Mouse (Mus musculus) gastrocnemius, postnatal 14 days (tissue): Measurements from ENCODE around the gene Dgka. TPM values are rescaled to one million over a fixed set of nuclear protein-coding genes. Genes with fewer than 3 reads are reported as not detected.

ENCODE experiments used
- DNase-seq: peaks from one replicate; pipeline ENCODE4 v3.0.0; 2021; ENCODE audit warnings: mixed read lengths
- intact Hi-C: fragments of 180-260 bp; cut with DNase I; formaldehyde crosslinking; loops from one replicate; pipeline ENCODE4 v1.15.1; 2025; ENCODE audit warnings: low total_unique reads
- total RNA-seq, 2 experiments: library from RNA; stranded (reverse); gene quantifications; 2 replicates each; pipeline ENCODE4 v1.2.3; 2021

Gene Dgka
- total RNA-seq, 2 experiments from 2014 or later = 8.3 to 10.8 TPM

GRCm38 (mm10) chr10:128695992-128696807 is 48.5 kb downstream of the Dgka start, which contains the start of gene Rab5b:
TSS of gene Rab5b (minus strand) at chr10:128696264.
- DNase-seq = peak; percentile 98
- intact Hi-C loops = no loop called here

GRCm38 (mm10) chr10:128695411-128695991 is 49.2 kb downstream of the Dgka start:
- intact Hi-C loops = no loop called here

DNA sequence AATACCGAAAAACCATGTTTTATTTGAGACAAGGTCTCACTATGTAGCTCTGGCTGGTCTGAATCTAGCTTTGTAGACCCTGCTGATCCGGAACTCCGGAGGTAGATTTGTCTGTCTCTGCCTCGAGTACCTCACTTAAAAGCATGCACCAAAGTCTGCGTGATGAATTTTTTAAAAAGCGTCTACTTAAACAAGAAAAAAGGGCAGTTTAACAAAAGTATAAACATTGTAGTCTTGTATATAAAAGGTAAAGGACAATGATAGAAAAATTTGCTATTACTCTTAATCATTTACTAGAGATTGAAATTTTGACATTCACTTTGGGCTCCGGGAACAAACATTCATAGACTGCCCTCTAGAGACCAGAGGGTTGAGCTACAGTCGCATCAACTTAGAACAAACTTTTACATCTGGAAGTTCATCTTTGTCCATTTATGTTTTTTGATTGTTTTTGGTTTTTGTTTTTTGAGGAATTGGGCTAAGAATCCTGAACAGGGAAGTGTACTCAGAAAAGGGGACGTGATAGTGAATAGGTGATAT is 70.1 kb downstream of the Dgka start:
- intact Hi-C loops = loop anchor here (5.0 to 10.0 kb wide), 2 partner anchors 42 to 110 kb away; partner anchors contain the start of gene Pa2g4
- DNase-seq = no peak

More at GRCm38 (mm10) chr10:128695411-128695991, 49.2 kb downstream of the Dgka start:
- peak; percentile 68 for DNase-seq

- DNase-seq = peak; percentile 81
- intact Hi-C loops = loop anchor here (5.0 to 10.0 kb wide), 2 partner anchors 42 to 109 kb away; partner anchors contain the start of gene Pa2g4
Measured at GRCm38 (mm10) chr10:128673763-128674468, 70.7 kb downstream of the Dgka start, which contains the start of gene Suox. TSS of gene Suox (minus strand) at chr10:128674073.

DNA sequence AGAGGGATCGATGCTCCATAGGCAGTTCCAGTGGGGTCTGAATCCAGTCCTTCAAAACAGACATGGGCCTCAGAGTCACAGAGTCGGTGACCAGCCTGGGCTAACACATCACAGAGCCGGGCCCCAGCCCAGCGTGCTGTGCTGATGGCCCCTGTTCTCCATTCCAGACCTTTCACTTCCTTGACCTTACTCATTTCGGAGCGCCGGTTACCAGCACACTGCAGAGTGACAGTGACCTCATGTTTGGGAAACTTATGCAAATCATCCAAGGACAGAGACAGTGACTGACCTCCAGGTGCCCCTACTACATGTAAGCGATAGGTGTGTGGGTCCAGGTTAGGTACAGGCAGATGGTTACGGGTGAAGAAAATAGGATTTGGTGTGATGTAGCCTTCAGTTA is 73.5 kb downstream of the Dgka start:
- DNase-seq = no peak
- intact Hi-C loops = loop anchor here (5.0 to 10.0 kb wide), 2 partner anchors 39 to 106 kb away; partner anchors contain the start of gene Pa2g4

Other genes starting within 250 kb of the Dgka start
- gene Myl6b, start 246.2 kb downstream of the Dgka start, total RNA-seq = 100 to 1,000 TPM in 1 of 2 experiments, 10 to 100 TPM in 1; 54.6 to 180 TPM
- gene Esyt1, start 219.0 kb downstream of the Dgka start, total RNA-seq = 10 to 100 TPM; 21.6 to 24.0 TPM
- 1 to 10 TPM; 5.0 to 6.4 TPM for gene Zc3h10, start 197.1 kb downstream of the Dgka start, total RNA-seq
- 1,000 to 10,000 TPM; 1,413 to 1,625 TPM for gene Rpl41, start 195.6 kb downstream of the Dgka start, total RNA-seq
- gene Pa2g4, start 178.9 kb downstream of the Dgka start, total RNA-seq = 10 to 100 TPM; 50.2 to 54.0 TPM
- 1 to 10 TPM; 4.8 to 7.2 TPM for gene Erbb3, start 155.2 kb downstream of the Dgka start, total RNA-seq
- gene Rps26, start 118.1 kb downstream of the Dgka start, total RNA-seq = 100 to 1,000 TPM; 455 to 537 TPM
- under 1 TPM; 0.25 to 0.58 TPM for gene Ikzf4, start 98.9 kb downstream of the Dgka start, total RNA-seq
- 10 to 100 TPM; 11.8 to 12.8 TPM for gene Suox, start 70.8 kb downstream of the Dgka start, total RNA-seq
- gene Rab5b, start 48.6 kb downstream of the Dgka start, total RNA-seq = 10 to 100 TPM; 75.2 to 78.2 TPM
- gene Pmel, start 40.7 kb downstream of the Dgka start, total RNA-seq = 1 to 10 TPM in 1 of 2 experiments, under 1 TPM in 1; 0.71 to 1.2 TPM
- gene Cdk2, start 39.8 kb downstream of the Dgka start, total RNA-seq = 1 to 10 TPM; 7.5 to 8.5 TPM
- gene Pym1, start 3.0 kb upstream of the Dgka start, total RNA-seq = 10 to 100 TPM; 10.9 to 14.3 TPM
- 1 to 10 TPM; 3.2 TPM for gene Mmp19, start 46.1 kb upstream of the Dgka start, total RNA-seq
- gene Dnajc14, start 59.2 kb upstream of the Dgka start, total RNA-seq = 10 to 100 TPM; 23.3 to 24.5 TPM
- gene Tmem198b, start 59.5 kb upstream of the Dgka start, total RNA-seq = 1 to 10 TPM; 6.4 to 7.4 TPM
- 10 to 100 TPM; 33.3 to 36.3 TPM for gene Sarnp, start 72.5 kb upstream of the Dgka start, total RNA-seq
- 1 to 10 TPM; 5.8 to 6.3 TPM for gene Ormdl2, start 76.8 kb upstream of the Dgka start, total RNA-seq
- 1 to 10 TPM; 6.7 to 7.1 TPM for gene Gdf11, start 146.9 kb upstream of the Dgka start, total RNA-seq
- 100 to 1,000 TPM; 121 to 151 TPM for gene Cd63, start 156.1 kb upstream of the Dgka start, total RNA-seq
- gene Rdh5, start 178.0 kb upstream of the Dgka start, total RNA-seq = 1 to 10 TPM; 5.6 to 7.7 TPM
- 100 to 1,000 TPM; 174 to 181 TPM for gene Bloc1s1, start 179.2 kb upstream of the Dgka start, total RNA-seq
- 10 to 100 TPM; 88.7 to 94.7 TPM for gene Itga7, start 189.0 kb upstream of the Dgka start, total RNA-seq
- under 1 TPM in 1 of 2 experiments, not detected in 1; 0.16 TPM for gene Mettl7b, start 216.1 kb upstream of the Dgka start, total RNA-seq
- gene Olfr9, start 244.6 kb upstream of the Dgka start, total RNA-seq = not detected